Mouse (Mus musculus) adrenal gland, postnatal 10 days (tissue): ENCODE data around the gene Magi2. TPM values are rescaled to one million over a fixed set of nuclear protein-coding genes. Genes with fewer than 3 reads are reported as not detected.
A peak's percentile ranks its signal among the peaks of the same experiment; 100 is the strongest.

Experiments used
- DNase-seq: peaks from one replicate; pipeline ENCODE4 v3.0.0; 2021; ENCODE audit warnings: mixed read lengths
- total RNA-seq, 2 experiments: library from RNA; stranded (reverse); gene quantifications; 2 replicates each; pipeline ENCODE4 v1.2.3; 2021

The Magi2 gene
- total RNA-seq, 2 experiments from 2014 or later = 4.7 to 6.1 TPM

DNA sequence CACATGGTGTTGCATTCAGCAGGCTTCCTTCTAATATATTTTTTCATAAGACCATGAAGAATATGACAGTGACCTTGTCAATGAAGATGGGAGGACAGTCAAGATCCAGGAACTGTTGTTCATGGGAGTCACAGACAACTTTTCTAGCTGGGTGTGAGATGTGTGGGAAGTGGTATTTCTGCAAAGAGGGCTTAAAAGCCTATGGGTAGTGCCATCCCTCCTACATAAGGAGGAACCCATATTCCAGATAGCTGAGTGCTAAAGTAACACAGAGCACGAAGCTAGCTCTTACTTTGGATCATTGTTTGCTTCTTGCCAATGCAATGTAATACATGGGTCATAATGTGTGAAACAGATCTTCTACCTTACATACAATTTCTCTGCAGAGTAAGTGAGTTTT, 1146.8 kb downstream of the Magi2 start:
- DNase-seq = no peak

DNA sequence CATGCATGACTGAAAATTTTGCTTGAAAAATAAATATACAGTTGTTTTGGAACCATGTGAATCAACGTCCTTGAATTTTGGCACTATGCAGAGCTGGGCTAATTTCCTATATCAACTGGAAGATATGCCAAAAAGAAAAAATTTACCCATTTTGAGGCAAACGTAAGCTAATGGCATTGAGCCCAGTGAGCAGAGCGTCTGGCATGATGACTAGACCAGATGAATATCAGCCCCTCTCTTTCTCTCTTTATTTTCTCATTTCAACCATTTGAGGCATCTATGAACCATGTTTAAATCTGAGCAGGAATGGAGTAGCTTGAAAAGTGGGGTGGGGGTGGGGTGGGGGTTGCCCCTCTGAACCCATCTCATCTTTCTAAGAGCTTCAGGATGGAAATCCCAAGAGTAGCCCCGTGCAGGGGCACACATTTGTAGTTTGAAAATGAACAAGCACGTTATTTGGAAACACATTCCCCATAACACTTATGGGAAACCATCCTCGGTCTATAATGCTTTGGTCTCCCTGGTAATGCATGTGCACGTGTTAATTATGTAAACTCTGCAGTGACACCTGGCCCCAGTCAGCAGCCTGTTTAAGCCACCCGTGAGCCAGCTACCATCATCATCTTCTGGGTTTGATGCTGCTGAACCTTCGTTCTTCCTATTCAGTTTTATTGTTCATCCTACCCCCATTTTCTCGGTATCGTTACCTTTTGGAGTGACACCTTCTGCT, 1151.4 kb downstream of the Magi2 start:
- no peak for DNase-seq

DNA sequence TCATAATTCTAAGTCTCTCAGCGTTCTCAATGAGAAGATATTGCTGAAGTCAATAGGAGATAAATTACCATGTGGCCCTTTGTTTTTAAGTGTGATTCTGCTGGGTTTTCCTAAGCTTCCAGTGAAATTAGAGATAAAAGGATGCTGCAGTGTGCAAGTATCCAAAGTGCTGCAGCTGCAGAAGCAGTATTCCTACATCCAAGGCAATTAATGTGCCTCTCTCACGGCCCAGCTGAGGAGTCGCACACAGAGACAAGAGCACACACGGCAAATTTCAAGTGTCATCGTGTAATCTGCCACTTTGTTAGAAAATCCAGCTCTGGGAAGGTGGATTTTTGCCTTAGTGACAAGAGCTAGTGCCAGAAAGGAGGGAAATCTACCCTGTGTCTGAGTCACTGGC, 1177.7 kb downstream of the Magi2 start:
- DNase-seq = no peak

DNA sequence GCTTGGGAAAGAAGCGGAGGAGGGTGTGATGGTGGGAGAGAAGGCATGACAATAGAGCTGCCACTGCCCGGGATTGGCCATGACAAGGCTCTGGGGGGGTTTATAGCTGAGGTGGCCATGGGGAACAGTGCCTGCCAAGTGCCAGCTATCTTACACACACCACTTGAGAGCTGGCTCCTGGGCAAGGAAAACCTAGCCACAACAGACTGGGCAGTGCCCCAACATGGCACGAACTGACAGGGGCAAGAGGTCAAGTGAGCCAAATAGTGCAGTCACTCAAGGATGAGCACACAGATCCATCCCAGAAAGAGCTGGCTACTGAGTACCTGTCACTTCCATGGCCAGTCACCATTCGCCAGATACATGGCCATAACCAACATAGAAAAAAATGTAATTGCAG, 1179.8 kb downstream of the Magi2 start:
- DNase-seq = peak; percentile 5

DNA sequence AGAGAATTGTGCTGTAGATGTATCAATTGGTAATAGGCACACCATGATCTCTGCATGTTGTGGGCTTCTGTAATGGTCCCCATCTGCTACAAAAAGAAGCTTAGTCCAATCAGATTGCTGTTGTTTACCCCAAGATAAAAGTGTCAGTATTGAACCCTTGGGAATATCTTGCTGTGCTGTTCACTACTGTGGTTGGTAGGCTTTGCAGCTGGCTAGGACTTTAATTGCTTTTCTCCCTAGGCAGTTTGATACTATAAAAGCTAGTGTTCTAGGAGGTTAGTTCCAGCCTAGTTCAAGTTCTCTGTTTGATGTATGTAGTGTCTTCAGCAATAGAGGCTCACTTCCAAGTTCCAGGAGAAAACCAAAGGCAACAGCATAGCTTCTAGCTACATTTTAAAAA, 1188.5 kb downstream of the Magi2 start:
- no peak for DNase-seq

DNA sequence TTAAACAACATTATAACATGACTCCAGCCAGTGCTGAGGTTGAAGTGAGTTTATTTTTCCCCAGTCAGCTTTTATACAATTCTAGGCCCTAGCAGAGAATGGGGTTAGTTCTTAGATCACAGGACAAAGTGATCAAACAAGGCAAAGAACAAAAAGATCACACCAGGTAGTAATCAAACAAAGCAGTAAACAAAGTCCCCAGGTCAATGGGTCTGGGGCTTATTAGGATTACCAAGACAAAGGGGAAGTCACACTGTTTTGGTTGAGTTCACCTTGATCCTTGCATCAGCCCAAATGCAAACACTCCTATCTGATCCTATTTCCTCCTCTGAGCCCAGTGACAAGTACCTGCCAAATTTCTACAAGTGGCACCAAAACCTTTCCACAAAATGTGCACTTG, 1190.5 kb downstream of the Magi2 start:
- DNase-seq = no peak

DNA sequence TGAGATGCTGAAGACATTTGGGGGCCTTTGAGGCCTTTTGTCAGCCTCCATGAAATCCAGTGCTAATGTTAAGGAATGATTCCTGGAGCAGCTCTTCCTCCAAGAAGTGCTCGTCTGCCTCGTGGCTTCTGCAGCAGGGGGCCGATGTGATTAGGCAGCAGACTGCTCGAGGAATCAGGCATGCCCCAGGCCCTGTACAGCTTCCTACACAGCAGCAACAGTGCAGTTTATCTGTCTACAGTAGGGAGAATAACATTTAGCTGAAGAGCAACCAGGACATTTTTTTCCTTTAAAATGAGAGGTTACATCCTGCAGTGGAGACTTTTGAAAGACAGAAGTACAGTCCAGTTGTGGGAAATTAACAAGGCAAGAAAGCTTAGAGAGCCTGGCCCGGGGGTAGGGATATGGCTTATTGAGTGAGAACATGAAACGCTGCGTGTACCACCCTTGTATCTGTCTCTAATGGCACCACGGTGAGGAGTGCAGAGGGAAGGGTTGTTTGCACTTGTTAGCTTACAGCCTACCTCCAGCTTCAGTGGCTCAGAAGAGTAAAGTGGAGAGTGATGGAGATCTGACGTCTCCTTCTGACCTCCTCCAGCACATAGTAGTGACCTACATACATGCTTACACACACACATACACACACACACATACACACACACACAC, 1205.4 kb downstream of the Magi2 start:
- DNase-seq = no peak

DNA sequence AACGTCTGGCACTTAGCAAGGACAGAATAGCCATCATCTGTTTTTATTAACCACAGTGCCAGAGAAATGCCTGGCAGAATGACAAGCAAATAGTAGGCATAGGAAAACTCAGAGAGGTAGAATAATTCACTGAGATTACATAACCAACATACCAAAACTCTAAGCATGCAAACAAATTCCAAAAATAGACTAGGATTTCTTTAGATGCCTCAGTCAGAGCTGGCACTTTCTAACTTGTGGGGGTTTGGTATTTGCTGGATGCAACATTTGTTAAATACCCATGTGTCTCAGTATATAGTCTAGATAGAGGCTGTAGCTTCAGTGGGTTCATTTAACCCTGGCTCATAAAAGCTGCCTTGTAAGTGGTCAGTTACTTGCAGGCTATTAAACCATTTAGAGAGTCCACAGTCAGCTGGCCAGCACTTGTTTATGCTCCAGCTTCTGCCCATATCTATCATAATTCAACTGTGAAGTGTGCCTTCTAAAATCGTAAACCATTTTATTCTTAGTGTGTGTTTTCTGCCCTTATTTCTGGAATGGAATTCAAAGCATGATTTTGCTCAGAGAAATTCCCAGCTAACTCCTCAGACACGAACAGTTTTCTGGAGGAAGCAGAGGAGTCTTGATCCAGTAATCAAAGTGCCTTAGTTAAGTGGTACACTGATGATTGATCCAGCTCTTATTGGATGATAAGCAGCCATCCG, 1219.8 kb downstream of the Magi2 start:
- DNase-seq = no peak

DNA sequence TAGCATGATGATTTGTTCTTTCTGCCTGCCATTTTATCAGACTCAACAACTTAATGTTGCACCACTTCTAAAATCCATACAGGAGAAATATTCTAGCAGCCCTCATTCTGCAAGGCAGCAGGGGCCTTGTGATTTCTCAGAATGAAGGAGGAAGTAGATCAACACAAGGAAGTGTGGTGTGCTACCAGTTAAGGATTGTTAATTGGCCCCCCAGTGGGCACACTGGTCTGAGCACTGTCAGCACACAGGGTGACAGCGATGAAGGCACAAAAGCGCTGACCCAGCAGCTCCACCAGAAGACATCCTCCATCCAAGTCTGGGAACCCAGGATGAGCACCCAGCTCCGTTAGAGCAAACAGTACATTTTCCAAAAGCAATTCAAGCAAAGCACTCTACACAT, 1229.3 kb downstream of the Magi2 start:
- DNase-seq = no peak

DNA sequence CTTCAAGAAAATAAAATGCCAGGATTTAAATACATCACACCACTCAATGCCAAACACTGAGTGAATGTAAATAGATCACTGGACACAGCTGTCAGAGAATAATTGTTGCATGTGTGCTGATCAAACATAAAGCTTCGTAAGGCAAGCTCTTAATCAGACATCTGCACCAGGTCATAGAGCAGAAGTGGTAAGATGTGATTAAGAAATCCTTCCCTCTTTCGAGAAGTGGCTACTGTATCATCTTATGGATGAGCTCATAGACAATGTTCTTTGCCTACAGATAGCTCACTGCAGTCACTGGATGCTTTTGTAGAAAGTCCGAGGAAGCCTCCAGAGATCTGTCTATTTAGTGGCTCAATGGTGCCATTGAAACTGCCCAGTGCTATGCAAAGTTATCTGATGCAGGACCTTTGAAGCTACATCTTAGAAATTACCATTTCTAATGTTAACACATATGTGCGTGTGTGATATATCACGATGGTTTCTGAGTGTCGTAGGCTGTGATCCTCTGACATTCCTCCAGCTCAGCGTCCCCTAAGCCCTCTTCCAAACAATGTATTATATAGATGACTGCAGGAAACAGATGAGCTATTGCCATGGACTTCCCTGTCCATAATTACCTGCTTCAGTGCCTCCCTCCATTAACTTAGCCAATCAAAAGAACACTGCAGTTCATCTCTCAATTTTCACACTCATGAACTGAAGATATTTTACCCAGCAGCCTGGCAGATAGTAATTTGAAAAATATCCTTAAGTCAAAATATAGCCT, 1231.1 kb downstream of the Magi2 start:
- DNase-seq = no peak

DNA sequence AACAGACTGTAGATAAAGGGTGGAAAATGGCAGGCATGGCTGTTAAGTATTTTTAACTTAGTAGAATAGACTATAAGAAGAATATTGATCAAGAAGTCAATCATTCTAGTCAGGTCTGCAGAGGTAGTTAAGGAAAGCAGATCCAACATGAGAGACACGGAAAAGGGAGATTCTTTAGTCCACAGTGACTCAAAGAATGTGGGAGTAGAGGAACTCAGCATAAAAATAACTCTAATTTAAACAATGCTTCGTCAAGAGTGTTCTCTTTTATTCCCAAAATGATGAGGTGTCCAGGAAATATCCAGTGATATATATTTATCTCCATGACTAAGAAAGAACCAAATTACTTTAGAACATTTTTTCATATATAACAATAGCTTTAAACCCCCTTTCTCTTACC, 1234.9 kb downstream of the Magi2 start:
- DNase-seq = no peak

DNA sequence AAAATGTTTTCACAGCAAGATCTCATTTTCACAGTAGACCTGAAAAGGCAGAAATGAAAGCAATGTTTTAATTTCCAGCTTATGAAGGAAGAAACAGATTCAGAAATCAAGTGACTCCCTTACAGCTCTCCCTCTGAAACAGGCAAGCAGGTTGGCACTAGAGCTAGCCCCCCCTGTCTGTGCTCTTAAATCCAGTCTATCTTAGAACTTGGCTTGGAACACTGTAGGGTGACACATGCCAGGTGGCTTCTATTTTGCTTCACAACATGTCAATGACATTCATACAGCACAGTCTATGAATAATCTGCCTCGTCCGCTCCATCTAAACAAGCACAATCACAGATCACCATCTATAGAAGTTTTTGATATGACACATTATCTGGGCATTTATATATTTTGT, 1235.5 kb downstream of the Magi2 start:
- DNase-seq = no peak

DNA sequence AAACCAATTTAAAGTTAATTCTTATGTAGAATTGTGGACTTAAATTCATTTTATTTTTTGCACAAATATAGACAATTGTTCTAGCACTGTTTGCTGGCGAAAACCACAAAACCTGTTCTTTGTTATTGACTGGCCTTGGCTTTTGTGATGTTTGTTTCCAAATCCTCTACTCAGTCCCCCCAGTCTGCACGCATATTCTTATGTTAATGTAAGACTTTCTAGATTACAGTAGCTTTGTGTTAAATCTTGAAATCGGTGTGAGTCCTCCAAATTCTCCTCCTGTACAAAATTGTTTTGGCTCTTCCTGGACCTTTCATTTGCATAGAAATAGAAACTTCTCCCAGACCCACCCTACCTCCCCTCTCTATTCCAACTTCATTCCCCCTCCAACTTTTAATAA, 1242.9 kb downstream of the Magi2 start:
- DNase-seq = no peak

DNA sequence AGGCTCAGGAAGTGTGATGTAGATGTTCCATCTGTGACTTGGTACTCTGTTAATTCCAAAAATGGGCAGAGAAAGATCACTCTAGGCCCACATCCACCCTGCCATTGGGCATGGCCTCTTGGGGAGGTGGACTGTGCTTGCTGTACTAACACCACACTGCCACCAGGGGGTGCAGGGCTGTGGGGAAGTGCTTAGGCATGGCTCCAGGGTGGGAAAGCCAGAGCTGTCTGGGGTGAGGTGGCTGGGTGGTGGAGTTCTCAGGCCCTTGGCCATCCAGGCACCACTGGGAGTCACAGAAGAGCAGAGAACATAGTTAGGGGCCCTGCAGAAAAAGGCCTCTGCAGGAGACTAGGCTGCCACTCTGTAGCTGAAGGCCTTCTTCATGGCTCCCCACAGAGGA, 1243.6 kb downstream of the Magi2 start:
- DNase-seq = peak; percentile 50

DNA sequence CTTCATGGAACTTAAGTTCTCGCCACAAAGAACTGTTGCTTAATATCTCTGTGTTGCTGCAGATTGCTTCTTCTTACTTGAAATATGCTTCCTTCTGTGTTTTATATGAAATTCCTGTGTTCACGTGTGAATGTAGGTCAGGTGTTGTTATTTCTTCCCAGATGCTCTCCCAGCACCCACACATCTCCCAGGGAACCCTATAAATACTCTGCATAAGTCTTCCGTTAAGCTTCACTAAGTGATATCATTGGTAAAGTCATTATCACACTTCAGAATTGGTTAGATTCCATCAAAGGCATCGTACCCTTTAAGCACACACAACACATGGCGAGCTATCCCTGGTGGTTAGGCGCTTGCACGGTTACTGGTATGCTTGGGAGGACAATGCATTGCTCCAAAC, 1257.7 kb downstream of the Magi2 start:
- no peak for DNase-seq

DNA sequence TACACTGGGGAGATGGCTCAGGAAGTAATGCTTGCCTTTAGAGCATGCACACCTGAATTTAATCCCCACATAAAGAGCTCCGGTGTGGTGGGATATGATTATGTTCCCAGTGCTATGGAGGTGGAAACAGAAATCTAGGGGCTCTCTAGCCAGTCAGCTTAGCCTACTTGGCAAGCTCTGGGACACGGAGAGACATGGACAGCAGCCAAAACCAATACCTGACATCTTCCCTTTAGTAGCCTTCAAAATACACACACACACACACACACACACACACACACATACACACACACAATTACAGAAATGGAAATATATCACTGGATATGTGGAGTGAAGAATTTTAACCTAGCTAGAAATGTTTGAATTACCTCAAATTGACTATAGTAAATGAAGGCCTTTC, 1265.1 kb downstream of the Magi2 start:
- peak; percentile 2 for DNase-seq

DNA sequence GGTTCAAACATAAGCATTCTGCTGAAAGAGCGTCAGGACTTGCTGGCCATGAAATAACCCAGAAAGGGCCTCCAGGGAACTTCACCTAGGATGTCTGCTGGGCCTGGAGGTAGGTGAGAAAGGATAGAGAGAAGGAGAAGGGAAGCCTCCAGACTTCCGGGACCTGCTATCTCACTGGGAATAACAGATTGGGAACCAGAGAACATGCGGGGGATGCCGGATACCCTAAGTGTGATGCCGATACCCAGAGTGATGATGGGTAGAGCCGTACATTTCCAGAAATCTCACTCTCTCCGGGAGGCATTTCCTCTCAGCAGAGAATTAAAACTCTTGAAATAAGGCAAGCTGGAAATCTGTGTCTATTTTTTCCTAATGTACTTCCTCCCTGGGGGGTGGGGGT, 1265.8 kb downstream of the Magi2 start:
- no peak for DNase-seq

DNA sequence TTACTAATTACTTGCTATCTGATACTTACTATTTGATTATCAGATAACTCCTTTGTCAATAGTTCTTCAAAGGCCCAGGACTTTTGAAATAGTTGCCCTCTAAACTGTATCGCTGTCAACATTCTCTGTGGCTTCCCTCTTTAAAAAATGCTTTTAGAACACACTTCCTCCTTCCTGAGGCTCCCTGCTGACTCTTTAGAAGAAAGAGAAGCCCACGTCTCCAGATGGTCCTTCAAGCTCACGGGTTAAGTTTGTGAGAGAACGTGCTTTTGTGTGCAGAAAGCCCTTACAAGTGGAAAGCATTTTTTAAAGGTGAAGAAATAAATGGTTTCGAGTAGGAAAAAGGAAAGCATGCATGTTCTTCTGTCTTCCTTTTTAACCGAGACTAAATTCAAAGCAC, 1267.2 kb downstream of the Magi2 start:
- no peak for DNase-seq

DNA sequence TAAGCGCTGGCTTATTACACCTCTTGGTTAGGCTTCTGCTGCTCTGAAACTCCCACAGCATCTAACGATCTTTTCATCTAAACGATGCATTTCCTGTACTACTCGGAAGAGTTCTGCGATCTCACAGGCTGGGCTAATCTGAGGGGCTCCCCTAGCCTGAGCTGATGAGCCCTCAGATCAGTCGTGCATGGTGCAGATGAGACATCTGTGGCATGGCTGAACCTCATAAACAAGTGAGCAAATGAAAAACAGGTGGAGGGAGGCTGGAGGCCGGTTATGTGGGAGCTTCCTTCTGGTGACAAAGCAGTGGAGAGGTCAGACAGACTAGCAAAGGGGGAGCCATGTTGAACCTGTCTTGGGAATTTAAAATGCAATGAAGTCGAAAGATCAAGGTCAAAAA, 1270.1 kb downstream of the Magi2 start:
- DNase-seq = no peak

DNA sequence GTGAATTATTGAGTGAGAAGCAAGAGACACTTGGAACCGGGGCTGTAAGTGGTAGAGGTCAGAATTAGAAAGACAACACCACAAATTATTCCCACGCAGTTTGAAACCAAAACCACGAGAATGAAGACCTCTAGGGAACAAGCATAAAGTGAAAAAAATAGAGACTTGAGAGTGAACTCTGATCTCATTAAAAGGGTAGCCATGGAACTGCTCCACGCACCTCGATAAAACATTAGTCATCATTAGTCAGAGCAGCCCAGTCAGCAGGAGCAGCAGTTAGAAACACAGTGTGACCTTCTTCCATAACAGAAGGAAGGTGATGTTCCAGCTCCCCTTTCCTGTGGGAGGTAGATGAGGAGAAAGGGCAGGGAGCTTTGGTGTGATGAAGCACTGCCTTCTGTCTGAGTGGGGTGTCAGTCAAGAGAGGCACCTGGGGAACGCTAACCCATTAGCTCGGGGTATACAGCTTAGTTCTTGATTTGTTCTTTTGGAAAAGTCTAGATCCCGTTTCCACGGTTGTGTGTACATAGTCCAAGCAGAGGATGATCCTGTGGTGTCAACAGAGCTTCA, 1272.3 kb downstream of the Magi2 start:
- peak; percentile 4 for DNase-seq

DNA sequence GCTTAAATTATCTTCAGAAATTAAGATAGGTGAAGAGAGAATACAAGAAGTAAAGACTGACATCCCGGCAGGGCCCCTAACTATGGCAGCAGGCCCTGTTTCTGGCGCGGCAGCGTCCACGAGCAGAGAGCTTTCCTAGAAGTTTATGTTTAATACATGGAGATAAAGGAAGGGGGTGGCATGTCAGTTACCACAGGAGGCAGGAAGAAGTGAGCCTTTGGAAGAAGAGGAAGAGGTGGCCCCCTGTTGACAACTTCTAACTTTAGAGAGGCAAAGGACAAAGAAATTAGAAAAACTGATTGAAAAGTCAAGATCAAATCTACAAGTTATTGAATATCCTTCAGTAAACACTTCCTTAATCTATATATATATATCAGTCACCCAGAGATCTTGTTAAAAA, 1281.8 kb downstream of the Magi2 start:
- DNase-seq = no peak

DNA sequence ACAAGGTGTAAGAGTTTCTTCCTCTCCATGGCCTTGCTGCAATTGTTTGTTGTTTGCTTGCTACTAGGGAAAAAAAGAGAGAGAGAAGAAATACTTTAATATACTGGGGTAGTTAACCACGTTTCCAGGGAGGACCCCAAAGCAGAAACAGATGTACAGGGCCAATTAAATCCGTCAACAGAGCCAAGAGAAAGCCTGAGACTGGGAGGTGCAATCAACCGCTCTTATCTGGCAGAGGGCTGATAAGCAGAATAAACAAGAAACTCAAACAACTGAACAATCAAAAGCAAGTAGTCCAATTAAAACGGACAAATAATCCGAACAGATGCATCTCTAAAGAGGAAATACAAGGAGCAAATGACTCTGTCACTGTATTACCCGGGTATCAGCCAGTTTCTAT, 1282.8 kb downstream of the Magi2 start:
- DNase-seq = no peak
